Mouse (Mus musculus): ENCODE results near the gene Ces1e. TPM values are rescaled to one million over a fixed set of nuclear protein-coding genes. Genes with fewer than 3 reads are reported as not detected.
"Not testable (repeated sequence)": the region's sequence is repeated elsewhere in the genome, so short reads cannot be mapped to it uniquely, and the experiment has no call there.

Ces1e gene
- polyA plus RNA-seq, 1 experiment, result 0.27 TPM

DNA sequence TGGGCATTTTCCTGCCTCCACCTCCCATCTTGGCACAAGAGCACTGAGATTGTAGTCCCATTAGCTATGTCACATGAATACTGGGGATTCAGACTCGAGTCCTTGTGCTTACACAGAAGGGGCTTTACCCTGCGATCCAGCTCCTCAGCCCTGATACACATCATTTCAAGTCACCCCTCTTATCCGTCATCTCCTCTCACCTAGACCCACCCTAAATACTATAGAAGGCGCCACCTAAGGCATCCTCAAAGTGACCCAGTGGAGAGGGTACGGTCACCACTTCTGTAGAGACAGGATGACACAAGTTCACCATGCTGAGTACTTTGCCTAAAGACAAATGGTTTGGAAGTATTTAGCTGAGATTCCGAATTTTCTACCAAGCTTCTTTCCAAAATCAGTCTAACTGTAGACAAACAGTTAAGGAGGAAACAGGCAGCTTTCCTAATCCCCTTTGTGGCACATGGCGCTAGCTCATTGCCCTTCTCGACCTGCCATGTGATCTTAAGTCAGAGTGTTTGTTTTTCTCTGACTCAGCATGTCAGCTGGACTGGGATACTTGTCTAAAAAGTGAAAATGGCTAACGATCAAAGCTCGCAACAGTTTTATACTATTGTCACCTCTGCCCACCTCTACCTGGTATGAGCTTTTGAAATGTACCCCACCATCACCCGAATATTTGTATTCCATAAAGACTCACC is 597 bp downstream of the Ces1e start:
- no peaks in the 10 kb centered on the region for H3K4me1 ChIP-seq (replicated peaks; ENCODE audit: control insufficient read depth, insufficient read depth, low read length)
- DNase-seq, result no peak
- 79% methylated on average over 11 of the region's 11 CpGs for WGBS
- no peaks in the 10 kb centered on the region for H3K27me3 ChIP-seq (ENCODE audit: control insufficient read depth, insufficient read depth, low read length)
- TF ChIP-seq POLR2A (IDR thresholded peaks at IDR 0.05; ENCODE audit: control insufficient read depth, extremely low read depth, insufficient read depth, low read length, poor library complexity) (no peak), CTCF (IDR thresholded peaks at IDR 0.05; ENCODE audit: borderline replicate concordance, control insufficient read depth, extremely low read depth, insufficient read depth, low read length, poor library complexity) (no peak)
- no peak overlapping the region for H3K27ac ChIP-seq (ENCODE audit: control insufficient read depth, insufficient read depth, low read length)
- H3K36me3 ChIP-seq (ENCODE audit: control insufficient read depth, insufficient read depth, low read length), result no peaks in the 10 kb centered on the region
- no peak overlapping the region for H3K4me3 ChIP-seq (ENCODE audit: control insufficient read depth, insufficient read depth, low read length)

DNA sequence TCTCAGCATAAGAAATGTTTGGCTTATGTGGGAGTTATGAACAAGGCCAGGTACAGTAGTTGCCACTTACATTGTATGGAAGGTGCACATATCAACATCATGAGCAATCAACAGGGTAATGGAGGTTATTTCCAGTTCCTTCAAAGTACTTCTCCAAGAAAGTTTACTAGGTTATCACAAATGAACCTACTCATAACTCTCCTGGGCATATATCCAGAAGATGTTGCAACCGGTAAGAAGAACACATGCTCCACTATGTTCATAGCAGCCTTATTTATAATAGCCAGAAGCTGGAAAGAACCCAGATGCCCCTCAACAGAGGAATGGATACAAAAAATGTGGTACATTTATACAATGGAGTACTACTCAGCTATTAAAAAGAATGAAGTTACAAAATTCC is 2.9 kb downstream of the Ces1e start:
- H3K36me3 ChIP-seq (ENCODE audit: control insufficient read depth, insufficient read depth, low read length); DNase-seq; H3K4me3 ChIP-seq (ENCODE audit: control insufficient read depth, insufficient read depth, low read length); H3K27ac ChIP-seq (ENCODE audit: control insufficient read depth, insufficient read depth, low read length); H3K27me3 ChIP-seq (ENCODE audit: control insufficient read depth, insufficient read depth, low read length); H3K4me1 ChIP-seq (replicated peaks; ENCODE audit: control insufficient read depth, insufficient read depth, low read length): not testable (repeated sequence)
- 98% methylated on average over 1 of the region's 1 CpGs for WGBS

DNA sequence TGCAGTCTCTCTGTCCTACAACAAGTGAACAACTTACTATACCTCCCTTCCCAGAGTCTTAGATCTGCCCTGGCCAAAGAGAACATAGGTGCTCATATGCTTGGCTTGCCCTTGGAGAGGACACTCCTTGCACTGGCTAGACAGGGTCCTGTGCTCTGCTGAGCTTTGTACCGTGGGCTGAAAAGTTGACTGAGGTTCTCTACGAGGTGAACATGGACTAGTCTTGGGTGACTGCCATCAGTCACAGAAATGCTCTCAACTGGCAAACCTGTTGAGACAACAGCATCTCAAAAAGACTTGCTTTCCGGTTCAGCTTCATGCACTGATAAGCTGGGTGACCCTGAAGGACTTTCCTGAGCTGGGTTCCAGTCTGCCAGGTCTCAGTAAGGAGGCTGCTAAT is 7.5 kb downstream of the Ces1e start:
- TF ChIP-seq POLR2A (IDR thresholded peaks at IDR 0.05; ENCODE audit: control insufficient read depth, extremely low read depth, insufficient read depth, low read length, poor library complexity) (no peak), CTCF (IDR thresholded peaks at IDR 0.05; ENCODE audit: borderline replicate concordance, control insufficient read depth, extremely low read depth, insufficient read depth, low read length, poor library complexity) (no peak)
- H3K27me3 ChIP-seq (ENCODE audit: control insufficient read depth, insufficient read depth, low read length), result no peaks in the 10 kb centered on the region
- no peaks in the 10 kb centered on the region for H3K4me1 ChIP-seq (replicated peaks; ENCODE audit: control insufficient read depth, insufficient read depth, low read length)
- no peak overlapping the region for H3K4me3 ChIP-seq (ENCODE audit: control insufficient read depth, insufficient read depth, low read length)
- no peak overlapping the region for H3K27ac ChIP-seq (ENCODE audit: control insufficient read depth, insufficient read depth, low read length)
- DNase-seq, result no peak
- 83% methylated on average over 3 of the region's 3 CpGs for WGBS
- H3K36me3 ChIP-seq (ENCODE audit: control insufficient read depth, insufficient read depth, low read length), result no peaks in the 10 kb centered on the region

DNA sequence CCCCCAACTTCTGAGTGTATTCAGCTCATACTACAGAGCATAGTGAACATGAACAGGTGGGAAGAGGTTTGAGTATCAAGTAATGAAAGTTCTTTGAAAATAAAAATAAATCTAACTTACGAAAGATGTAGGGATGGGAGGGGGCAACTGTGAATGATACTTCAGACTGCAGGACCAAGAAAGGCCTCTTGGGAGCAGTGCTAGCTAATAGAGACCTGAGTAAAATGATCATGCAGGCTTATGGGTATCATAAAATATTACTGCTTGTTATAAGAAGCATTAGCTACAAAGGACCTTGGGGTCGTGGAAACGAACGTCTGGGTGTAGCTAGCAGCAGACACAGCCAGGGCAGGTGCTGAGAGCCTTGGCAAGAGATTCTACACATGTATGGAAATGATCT is 11.6 kb downstream of the Ces1e start:
- Histone ChIP-seq H3K4me3 (ENCODE audit: control insufficient read depth, insufficient read depth, low read length) (no peak overlapping the region), H3K36me3 (ENCODE audit: control insufficient read depth, insufficient read depth, low read length) (no peaks in the 10 kb centered on the region), H3K27ac (ENCODE audit: control insufficient read depth, insufficient read depth, low read length) (no peak overlapping the region), H3K4me1 (replicated peaks; ENCODE audit: control insufficient read depth, insufficient read depth, low read length) (no peaks in the 10 kb centered on the region), H3K27me3 (ENCODE audit: control insufficient read depth, insufficient read depth, low read length) (no peaks in the 10 kb centered on the region)
- TF ChIP-seq CTCF (IDR thresholded peaks at IDR 0.05; ENCODE audit: borderline replicate concordance, control insufficient read depth, extremely low read depth, insufficient read depth, low read length, poor library complexity) (no peak), POLR2A (IDR thresholded peaks at IDR 0.05; ENCODE audit: control insufficient read depth, extremely low read depth, insufficient read depth, low read length, poor library complexity) (no peak)
- 82% methylated on average over 4 of the region's 4 CpGs for WGBS
- DNase-seq, result no peak

DNA sequence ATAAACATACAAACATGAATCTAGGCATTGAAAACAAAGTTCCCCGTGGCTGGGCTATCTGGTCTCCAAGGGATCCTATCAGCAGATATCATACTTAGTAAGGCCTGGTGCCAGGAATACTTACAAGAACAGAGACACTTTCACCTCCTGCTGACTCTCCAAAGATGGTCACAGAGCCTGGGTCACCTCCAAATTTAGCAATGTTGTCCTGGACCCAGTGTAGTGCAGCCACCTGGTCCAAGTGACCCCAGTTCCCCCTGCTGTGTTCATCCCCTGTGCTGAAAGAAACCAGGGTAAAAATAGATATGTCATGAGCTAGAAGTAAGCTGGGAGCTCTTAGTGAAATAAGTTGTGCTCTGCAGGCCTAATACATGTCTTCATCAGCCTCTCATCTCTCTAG is 12.0 kb downstream of the Ces1e start:
- WGBS, result 70% methylated on average over 1 of the region's 1 CpGs
- Histone ChIP-seq H3K4me3 (ENCODE audit: control insufficient read depth, insufficient read depth, low read length) (no peak overlapping the region), H3K27me3 (ENCODE audit: control insufficient read depth, insufficient read depth, low read length) (no peaks in the 10 kb centered on the region), H3K4me1 (replicated peaks; ENCODE audit: control insufficient read depth, insufficient read depth, low read length) (no peaks in the 10 kb centered on the region), H3K27ac (ENCODE audit: control insufficient read depth, insufficient read depth, low read length) (no peak overlapping the region), H3K36me3 (ENCODE audit: control insufficient read depth, insufficient read depth, low read length) (no peaks in the 10 kb centered on the region)
- TF ChIP-seq POLR2A (IDR thresholded peaks at IDR 0.05; ENCODE audit: control insufficient read depth, extremely low read depth, insufficient read depth, low read length, poor library complexity), result no peak
- no peak for TF ChIP-seq CTCF (IDR thresholded peaks at IDR 0.05; ENCODE audit: borderline replicate concordance, control insufficient read depth, extremely low read depth, insufficient read depth, low read length, poor library complexity)
- no peak for DNase-seq

DNA sequence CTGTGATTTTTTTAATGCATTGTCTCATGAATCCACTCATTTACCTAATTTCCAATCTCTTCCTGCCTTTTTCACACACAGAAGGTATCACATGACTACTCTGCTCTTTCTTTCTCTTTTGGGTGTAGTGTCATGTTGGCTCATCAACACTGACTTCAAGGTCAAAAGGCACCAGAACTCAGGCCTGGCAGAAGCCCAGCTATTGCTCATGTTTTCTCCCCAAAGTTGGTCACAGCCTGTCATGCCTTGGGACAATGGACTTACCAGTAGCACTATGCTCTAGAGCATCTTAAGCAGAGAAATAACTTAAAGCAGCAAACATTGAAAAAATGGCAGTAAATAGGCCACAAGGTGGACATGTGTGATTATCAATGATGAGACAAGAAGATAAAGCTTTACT is 18.3 kb downstream of the Ces1e start:
- H3K4me3 ChIP-seq (ENCODE audit: control insufficient read depth, insufficient read depth, low read length), result no peak overlapping the region
- no peak for DNase-seq
- no peak for TF ChIP-seq CTCF (IDR thresholded peaks at IDR 0.05; ENCODE audit: borderline replicate concordance, control insufficient read depth, extremely low read depth, insufficient read depth, low read length, poor library complexity)

DNA sequence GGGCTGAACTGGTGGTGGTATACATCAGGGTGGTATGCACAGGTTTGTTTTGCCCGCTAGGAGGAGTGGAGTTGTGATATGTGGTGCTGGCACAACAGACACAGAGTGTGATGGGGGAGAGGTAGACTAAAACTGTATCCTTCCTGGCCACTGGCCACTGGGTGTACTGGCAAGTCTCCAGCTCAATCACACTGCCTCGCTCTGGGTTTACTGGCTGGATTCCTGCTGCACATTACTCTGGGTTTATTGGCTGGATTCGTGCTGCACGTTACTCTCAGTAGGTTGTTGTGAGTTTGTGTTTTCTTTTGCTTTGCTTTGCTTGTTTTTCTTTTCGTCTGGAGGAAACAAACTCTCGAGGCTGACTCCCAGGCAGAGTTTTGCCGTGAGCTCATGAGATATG is 30.3 kb downstream of the Ces1e start:
- WGBS, result 71% methylated on average over 7 of the region's 7 CpGs
- H3K36me3 ChIP-seq (ENCODE audit: control insufficient read depth, insufficient read depth, low read length); H3K27ac ChIP-seq (ENCODE audit: control insufficient read depth, insufficient read depth, low read length); H3K27me3 ChIP-seq (ENCODE audit: control insufficient read depth, insufficient read depth, low read length); H3K4me3 ChIP-seq (ENCODE audit: control insufficient read depth, insufficient read depth, low read length); DNase-seq; H3K4me1 ChIP-seq (replicated peaks; ENCODE audit: control insufficient read depth, insufficient read depth, low read length): not testable (repeated sequence)

More for the DNA sequence above, 18.3 kb downstream of the Ces1e start:
- Histone ChIP-seq H3K36me3 (ENCODE audit: control insufficient read depth, insufficient read depth, low read length) (no peaks in the 10 kb centered on the region), H3K27me3 (ENCODE audit: control insufficient read depth, insufficient read depth, low read length) (no peaks in the 10 kb centered on the region), H3K27ac (ENCODE audit: control insufficient read depth, insufficient read depth, low read length) (no peak overlapping the region), H3K4me1 (replicated peaks; ENCODE audit: control insufficient read depth, insufficient read depth, low read length) (no peaks in the 10 kb centered on the region)
